Mouse (Mus musculus) ES-E14 (cell line): ENCODE results near the gene Rpl13a.

ENCODE experiments used
- HCFC1 ChIP-seq: IDR thresholded peaks from 2 replicates; pipeline ENCODE4 v1.6.1; 2012; ENCODE audit warnings: low read length, inconsistent platforms, borderline replicate concordance; ENCODE audit not compliant: insufficient read depth
- MAFK ChIP-seq: IDR thresholded peaks from 2 replicates; pipeline ENCODE4 v1.6.1; 2014; ENCODE audit warnings: mild to moderate bottlenecking, low read depth, low read length, inconsistent platforms; ENCODE audit not compliant: insufficient read depth
- ZNF384 ChIP-seq: IDR thresholded peaks from 2 replicates; pipeline ENCODE4 v1.6.1; 2012; ENCODE audit warnings: low read depth, low read length, inconsistent platforms

DNA sequence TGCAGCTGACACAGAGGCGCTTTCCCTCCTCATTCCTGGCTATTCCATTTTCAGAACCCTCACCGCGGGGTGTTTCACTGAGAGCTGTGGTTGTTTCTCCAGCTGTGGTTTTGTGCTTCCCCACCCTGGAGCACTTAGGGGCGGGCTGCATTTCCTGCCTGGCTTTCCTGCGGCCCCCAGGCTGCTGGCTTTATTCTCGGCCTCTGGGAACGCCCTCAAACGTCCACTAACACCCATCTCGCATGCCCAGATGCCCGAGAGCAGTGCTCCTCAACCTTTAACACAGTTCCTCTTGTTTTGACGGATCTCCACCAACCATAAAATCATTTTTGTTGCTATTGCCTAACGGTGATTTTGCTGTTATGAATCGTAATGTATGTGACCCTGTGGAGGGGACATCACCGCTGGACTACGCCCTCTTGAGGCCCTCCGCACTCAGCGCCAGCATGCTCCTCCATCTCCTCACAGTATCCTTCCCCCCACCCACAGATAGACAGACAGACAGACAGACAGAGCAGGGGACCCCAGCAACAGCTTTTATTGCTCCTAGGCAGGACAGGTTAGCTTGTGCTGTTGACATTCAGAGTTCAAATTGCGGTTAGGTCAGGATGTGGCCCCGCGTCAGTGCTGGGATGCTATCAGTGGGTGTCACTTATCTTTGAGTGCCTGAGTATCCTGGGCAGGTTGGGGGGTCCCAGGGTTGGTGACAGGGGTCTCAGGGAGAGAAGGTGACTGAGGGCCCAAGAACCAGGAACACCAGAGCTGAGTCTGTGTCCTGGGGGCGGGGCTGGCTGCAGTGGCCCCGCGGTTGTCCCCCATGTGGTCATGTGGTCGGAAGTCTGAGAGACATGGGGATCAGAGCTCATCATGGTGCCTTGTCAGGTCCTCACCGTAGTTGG lies 45.9 kb downstream of the Rpl13a start:
- TF ChIP-seq HCFC1: no peak
- TF ChIP-seq MAFK: no peak
- no peak for TF ChIP-seq ZNF384
